Mouse (Mus musculus) forebrain, postnatal 0 days (tissue): Measurements from ENCODE around the gene Rimklb. TPM values are rescaled to one million over a fixed set of nuclear protein-coding genes. Genes with fewer than 3 reads are reported as not detected.
A peak's percentile ranks its signal among the peaks of the same experiment; 100 is the strongest.

Source experiments
- ATAC-seq: fragments of 200-750 bp; cut with Nextera tagmentation; 2 replicates; pipeline ENCODE4 v1.8.0; 2017; ENCODE audit warnings: mild to moderate bottlenecking, moderate library complexity
- DNase-seq: peaks from one replicate; pipeline ENCODE4 v3.0.0-alpha.2; 2015
- H3K27ac ChIP-seq: fragments of 300-500 bp; sonication (generic); 2 replicates; pipeline ENCODE4 v1.5.1; 2014; ENCODE audit warnings: low read depth, mild to moderate bottlenecking, antibody characterized with exemption, low read length, moderate library complexity, mixed read lengths
- H3K27me3 ChIP-seq: fragments of 300-500 bp; sonication (generic); 2 replicates; pipeline ENCODE4 v1.6.1; 2014; ENCODE audit warnings: mild to moderate bottlenecking, low read length, mixed read lengths; ENCODE audit not compliant: insufficient read depth
- H3K36me3 ChIP-seq: fragments of 300-500 bp; sonication (generic); 2 replicates; pipeline ENCODE4 v1.6.1; 2014; ENCODE audit warnings: mild to moderate bottlenecking, moderate library complexity; ENCODE audit not compliant: insufficient read depth
- H3K4me1 ChIP-seq: fragments of 300-500 bp; sonication (generic); 2 replicates; pipeline ENCODE4 v1.6.1; 2014; ENCODE audit warnings: antibody characterized with exemption; ENCODE audit not compliant: insufficient read depth
- H3K4me2 ChIP-seq: fragments of 300-500 bp; sonication (generic); 2 replicates; pipeline ENCODE4 v1.6.1; 2014; ENCODE audit warnings: low read depth, mild to moderate bottlenecking, moderate library complexity
- H3K4me3 ChIP-seq: fragments of 300-500 bp; sonication (generic); 2 replicates; pipeline ENCODE4 v1.5.1; 2014; ENCODE audit warnings: low read depth, low read length, mixed read lengths
- H3K9ac ChIP-seq: fragments of 300-500 bp; sonication (generic); 2 replicates; pipeline ENCODE4 v1.6.1; 2014; ENCODE audit warnings: mild to moderate bottlenecking
- H3K9me3 ChIP-seq: fragments of 300-500 bp; sonication (generic); 2 replicates; pipeline ENCODE4 v1.6.1; 2016; ENCODE audit warnings: low read length
- CTCF ChIP-seq: sonication (generic); IDR thresholded peaks from 2 replicates; pipeline ENCODE4 v1.5.1; 2016; ENCODE audit warnings: antibody characterized with exemption, control low read depth, low read depth
- WGBS: fragments of 180-500 bp; shearing (Covaris S2); extraction: QIAGEN DNeasy Blood & Tissue Kit; methylation state at CpG from one replicate; pipeline ENCODE4 v1.1.7; 2014; 5-methylcytosine and 5-hydroxymethylcytosine counted together
- polyA plus RNA-seq: library from polyadenylated mRNA; unstranded; fragments of >200 nt; fragmentation: Nextera tagmentation; extraction: Ambion mirVana; gene quantifications from 2 replicates; pipeline ENCODE4 v1.2.1, GENCODE M21; 2015
- total RNA-seq: library from RNA; depleted of rRNA; stranded (reverse); fragments of >200 nt; gene quantifications from 2 replicates; pipeline ENCODE4 v1.2.3, GENCODE M21; 2014

The Rimklb gene
- total and polyA plus RNA-seq, 2 experiments from 2014 or later, result 104 to 159 TPM

DNA sequence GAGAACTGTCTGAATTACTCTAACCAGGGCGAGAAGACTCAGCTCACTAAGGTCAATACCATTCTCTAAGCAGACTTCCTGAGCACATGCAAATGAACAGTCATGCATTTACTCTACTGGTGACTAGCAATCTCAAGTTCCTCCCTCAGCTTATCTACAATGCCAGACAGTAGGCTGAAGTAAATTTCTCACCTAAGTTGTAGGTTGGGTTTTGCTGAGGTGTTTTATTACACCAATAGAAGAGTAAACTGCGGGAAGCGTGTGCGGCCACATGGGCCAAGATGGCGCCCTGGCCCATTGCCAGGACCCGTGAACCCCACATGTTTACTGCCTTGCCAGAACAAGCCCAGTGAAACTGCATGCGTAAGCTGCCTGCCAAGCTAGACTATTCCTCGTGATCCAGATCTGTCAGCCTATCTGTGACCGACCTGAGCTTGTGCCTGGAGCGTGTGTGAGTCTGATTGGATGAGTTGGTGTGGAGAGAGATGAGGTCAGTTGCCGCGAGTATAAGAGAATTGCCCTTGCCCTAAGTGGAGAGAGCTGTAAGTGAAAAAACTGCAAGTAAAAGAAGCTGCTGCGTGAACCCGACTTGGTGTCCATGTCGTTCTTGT lies 29.4 kb downstream of the Rimklb start:
- DNase-seq (no peak), ATAC-seq (no peak)
- H3K27me3 ChIP-seq, result no peaks in the 10 kb centered on the region
- no peak overlapping the region for H3K9ac ChIP-seq
- H3K4me2 ChIP-seq, result no peak overlapping the region
- no peak for TF ChIP-seq CTCF
- no peak overlapping the region for H3K4me3 ChIP-seq
- H3K36me3 ChIP-seq, result peaks cover 45% of the 10 kb centered on the region
- WGBS, result 86% methylated on average over 15 of the region's 15 CpGs
- H3K27ac ChIP-seq, result no peak overlapping the region
- H3K4me1 ChIP-seq, result no peaks in the 10 kb centered on the region
- no peaks in the 10 kb centered on the region for H3K9me3 ChIP-seq

DNA sequence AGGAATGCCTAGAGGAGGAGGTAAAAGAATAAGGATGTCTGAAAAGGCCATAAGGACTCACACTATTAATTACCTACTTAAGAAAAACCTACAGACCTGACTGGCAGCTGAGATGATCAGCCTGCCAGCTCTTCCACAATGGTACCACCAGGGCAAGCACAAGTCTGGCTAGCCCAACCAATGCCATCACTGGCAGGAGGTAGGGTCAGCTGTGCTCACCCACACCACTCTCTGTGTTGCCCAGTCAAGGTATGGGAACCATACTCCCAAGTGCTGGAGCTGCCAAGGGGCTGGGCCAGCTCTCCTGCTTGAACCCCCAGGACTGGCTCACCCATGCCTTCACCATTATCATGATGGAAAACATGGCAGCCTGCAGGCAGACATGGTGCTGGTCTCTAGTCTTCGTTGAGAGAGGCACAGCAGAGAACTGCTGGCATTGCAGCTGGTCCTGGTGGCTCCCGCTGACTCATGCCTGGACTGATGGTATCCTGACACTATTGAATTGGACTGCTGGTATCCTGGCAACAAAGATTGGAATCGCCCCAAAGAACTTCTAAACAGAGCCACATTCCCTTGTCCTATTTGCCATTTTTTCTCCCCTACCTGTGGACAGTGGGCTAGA lies 32.4 kb downstream of the Rimklb start:
- ATAC-seq, result no peak
- WGBS, result 54% methylated on average over 3 of the region's 3 CpGs
- no peak for DNase-seq

DNA sequence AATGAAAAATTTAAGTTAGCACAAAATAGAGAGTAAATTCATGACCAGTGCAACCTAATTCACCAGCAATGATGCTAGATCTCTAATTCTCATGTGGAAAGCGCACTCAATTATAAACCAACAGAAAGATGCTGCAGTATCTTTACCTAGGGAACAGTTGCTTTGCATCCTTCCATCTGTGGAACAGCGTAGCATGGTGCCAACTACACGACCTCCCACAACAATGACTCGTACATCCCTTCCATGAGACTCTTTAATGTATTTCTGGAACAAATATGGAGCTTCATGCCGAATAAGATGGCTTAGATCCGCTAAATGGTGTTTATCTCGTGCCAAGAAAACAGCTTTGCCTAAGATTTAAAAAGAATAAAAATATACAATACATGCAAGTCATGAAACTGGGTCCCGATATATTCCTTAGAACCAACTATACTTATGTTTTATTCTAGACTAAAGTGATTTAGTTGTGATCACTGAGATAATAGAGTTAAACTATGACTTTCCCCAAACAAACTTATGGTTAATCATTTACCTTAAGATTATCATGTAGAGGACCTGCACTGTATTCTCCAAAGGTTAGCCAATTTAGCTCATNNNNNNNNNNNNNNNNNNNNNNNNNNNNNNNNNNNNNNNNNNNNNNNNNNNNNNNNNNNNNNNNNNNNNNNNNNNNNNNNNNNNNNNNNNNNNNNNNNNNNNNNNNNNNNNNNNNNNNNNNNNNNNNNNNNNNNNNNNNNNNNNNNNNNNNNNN lies 39.4 kb downstream of the Rimklb start:
- no peak for TF ChIP-seq CTCF
- DNase-seq (no peak), ATAC-seq (no peak)
- H3K4me3 ChIP-seq, result no peak overlapping the region
- H3K9me3 ChIP-seq, result no peaks in the 10 kb centered on the region
- no peaks in the 10 kb centered on the region for H3K27me3 ChIP-seq
- H3K9ac ChIP-seq, result no peak overlapping the region
- peaks cover 51% of the 10 kb centered on the region for H3K36me3 ChIP-seq
- no peak overlapping the region for H3K27ac ChIP-seq
- no peaks in the 10 kb centered on the region for H3K4me1 ChIP-seq
- no peak overlapping the region for H3K4me2 ChIP-seq
- WGBS, result 88% methylated on average over 8 of the region's 8 CpGs

More for the DNA sequence above, 32.4 kb downstream of the Rimklb start:
- H3K36me3 ChIP-seq, result peaks cover 46% of the 10 kb centered on the region
- no peaks in the 10 kb centered on the region for H3K27me3 ChIP-seq
- H3K4me3 ChIP-seq, result no peak overlapping the region
- H3K9me3 ChIP-seq, result no peaks in the 10 kb centered on the region
- H3K27ac ChIP-seq, result no peak overlapping the region
- H3K9ac ChIP-seq, result no peak overlapping the region
- H3K4me2 ChIP-seq, result no peak overlapping the region
- TF ChIP-seq CTCF, result no peak
- H3K4me1 ChIP-seq, result no peaks in the 10 kb centered on the region

DNA sequence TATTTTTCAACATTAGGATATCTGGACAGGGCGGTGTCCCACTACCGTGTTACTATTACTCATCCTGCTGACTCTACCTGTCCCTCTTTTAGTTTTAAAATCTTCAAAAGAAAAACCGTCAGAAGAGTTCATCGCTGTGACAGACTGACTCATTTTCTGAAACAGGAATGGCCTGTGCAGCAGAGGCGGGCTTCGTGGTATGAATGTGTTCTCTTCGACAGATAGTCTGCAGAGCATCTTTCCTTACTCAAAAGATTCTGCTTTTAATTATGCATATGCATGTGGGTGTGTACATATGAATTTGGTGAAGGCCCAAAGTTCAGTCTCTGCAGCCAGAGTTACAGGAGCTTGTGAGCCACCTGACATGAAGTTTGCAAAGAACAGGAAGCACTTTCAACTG lies 50.7 kb downstream of the Rimklb start:
- peaks cover 27% of the 10 kb centered on the region for H3K36me3 ChIP-seq
- no peak for TF ChIP-seq CTCF
- no peak overlapping the region for H3K9ac ChIP-seq
- ATAC-seq, result no peak
- no peak for DNase-seq
- no peak overlapping the region for H3K4me3 ChIP-seq
- 94% methylated on average over 7 of the region's 7 CpGs for WGBS
- H3K27ac ChIP-seq, result no peak overlapping the region
- H3K4me1 ChIP-seq, result no peaks in the 10 kb centered on the region
- H3K27me3 ChIP-seq, result no peaks in the 10 kb centered on the region
- H3K9me3 ChIP-seq, result no peaks in the 10 kb centered on the region
- H3K4me2 ChIP-seq, result no peak overlapping the region

DNA sequence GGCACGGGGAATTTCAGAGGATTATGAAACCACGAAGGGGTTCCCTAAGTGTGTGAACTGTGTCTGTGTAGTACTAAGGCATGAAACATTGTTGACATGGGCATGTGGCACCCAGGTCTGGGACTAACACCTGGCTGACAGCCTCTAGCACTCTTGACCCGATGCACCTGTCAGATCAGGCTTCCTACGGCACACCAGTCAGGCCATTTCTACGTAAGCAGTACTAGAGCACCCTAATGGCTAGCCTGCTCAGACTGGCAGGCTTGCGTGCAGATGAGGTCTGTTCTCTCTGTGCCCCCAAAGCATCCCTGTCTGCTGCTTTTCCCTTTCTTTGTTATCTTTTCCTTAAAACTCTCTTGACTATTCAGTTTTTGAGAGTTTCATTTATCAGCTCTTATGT lies 53.3 kb downstream of the Rimklb start:
- WGBS, result 66% methylated on average over 6 of the region's 6 CpGs
- Histone ChIP-seq H3K27ac (no peak overlapping the region), H3K4me2 (no peak overlapping the region), H3K9ac (no peak overlapping the region), H3K36me3 (peaks cover 14% of the 10 kb centered on the region), H3K4me3 (no peak overlapping the region), H3K27me3 (no peaks in the 10 kb centered on the region), H3K4me1 (no peaks in the 10 kb centered on the region), H3K9me3 (no peaks in the 10 kb centered on the region)
- no peak for DNase-seq
- peak; percentile 25; the same call in 1 of the 2 replicates for ATAC-seq
- TF ChIP-seq CTCF, result no peak

DNA sequence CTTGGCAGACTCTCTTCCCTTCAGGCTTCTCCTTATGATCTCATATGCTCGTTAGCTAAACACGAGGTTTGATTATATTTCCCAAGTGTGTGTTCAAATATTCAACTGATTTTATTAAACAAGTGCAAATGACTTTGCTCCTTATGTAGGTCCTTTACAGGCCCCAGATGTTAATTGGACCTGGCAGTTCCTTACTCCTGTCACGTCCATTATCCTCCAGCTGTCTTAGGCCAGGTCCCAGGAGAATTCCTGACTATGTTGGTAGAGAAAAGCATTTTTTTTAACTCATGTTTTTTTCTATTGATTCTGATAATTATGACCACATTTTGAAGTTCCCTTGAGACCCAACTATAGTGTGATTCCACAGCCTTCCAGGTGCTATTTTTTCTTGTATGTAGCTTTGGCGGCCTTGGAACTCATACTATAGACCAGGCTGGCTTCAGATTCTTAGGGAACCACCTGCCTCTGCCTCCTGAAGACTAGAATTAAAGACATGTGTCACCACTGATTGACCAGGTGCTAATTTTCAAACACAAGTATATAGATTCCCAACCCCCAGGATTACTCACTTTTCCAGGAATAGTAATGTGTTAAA lies 57.8 kb downstream of the Rimklb start:
- TF ChIP-seq CTCF, result no peak
- DNase-seq (no peak), ATAC-seq (no peak)
- no peak overlapping the region for H3K27ac ChIP-seq
- H3K4me3 ChIP-seq, result no peak overlapping the region
- no peak overlapping the region for H3K9ac ChIP-seq
- no peaks in the 10 kb centered on the region for H3K4me1 ChIP-seq
- no peaks in the 10 kb centered on the region for H3K27me3 ChIP-seq
- no peaks in the 10 kb centered on the region for H3K36me3 ChIP-seq
- no peak overlapping the region for H3K4me2 ChIP-seq
- 46% methylated on average over 4 of the region's 4 CpGs for WGBS
- H3K9me3 ChIP-seq, result no peaks in the 10 kb centered on the region

DNA sequence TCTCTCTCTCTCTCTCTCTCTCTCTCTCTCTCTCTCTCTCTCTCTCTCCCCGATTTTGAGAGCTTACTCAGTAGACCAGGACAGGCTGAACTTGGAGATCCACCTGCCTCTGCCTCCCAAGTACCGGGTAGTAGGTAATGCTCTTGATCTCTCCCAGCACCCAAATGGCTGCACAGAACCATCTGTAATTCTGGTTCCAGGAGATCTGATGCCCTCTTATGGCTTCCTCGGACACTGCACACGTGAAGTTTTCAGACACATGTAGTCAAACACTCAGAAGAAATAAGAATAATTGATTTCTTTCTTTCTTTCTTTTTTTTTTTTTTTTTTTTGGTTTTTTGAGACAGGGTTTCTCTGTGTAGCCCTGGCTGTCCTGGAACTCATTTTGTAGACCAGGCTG lies 59.3 kb downstream of the Rimklb start:
- Histone ChIP-seq H3K36me3 (no peaks in the 10 kb centered on the region), H3K27ac (no peak overlapping the region), H3K4me3 (no peak overlapping the region), H3K4me1 (no peaks in the 10 kb centered on the region), H3K27me3 (no peaks in the 10 kb centered on the region), H3K4me2 (no peak overlapping the region), H3K9ac (no peak overlapping the region), H3K9me3 (no peaks in the 10 kb centered on the region)
- DNase-seq (no peak), ATAC-seq (no peak)
- 86% methylated on average over 4 of the region's 4 CpGs for WGBS
- no peak for TF ChIP-seq CTCF
